Mouse (Mus musculus) cortical plate, adult 2 months (tissue): Measurements from ENCODE around the gene Fbxw10. TPM values are rescaled to one million over a fixed set of nuclear protein-coding genes. Genes with fewer than 3 reads are reported as not detected.

ENCODE experiments used
- H3K27ac ChIP-seq: fragments of 200-500 bp; 2 replicates; pipeline ENCODE4 v1.5.1; 2012; ENCODE audit warnings: low read length, control low read depth, inconsistent platforms; ENCODE audit not compliant: insufficient read depth
- H3K4me1 ChIP-seq: fragments of 200-500 bp; 2 replicates; pipeline ENCODE4 v1.6.1; 2011; ENCODE audit warnings: low read length; ENCODE audit not compliant: control insufficient read depth, insufficient read depth
- H3K4me3 ChIP-seq: fragments of 200-500 bp; 2 replicates; pipeline ENCODE4 v1.5.1; 2011; ENCODE audit warnings: mild to moderate bottlenecking, low read length, control low read depth; ENCODE audit not compliant: insufficient read depth
- CTCF ChIP-seq: fragments of 200-500 bp; IDR thresholded peaks from 2 replicates; pipeline ENCODE4 v1.5.1; 2011; ENCODE audit warnings: mild to moderate bottlenecking, control low read depth, low read length; ENCODE audit not compliant: insufficient read depth; ENCODE audit errors: extremely low read depth
- POLR2A ChIP-seq: fragments of 200-500 bp; IDR thresholded peaks from 2 replicates; pipeline ENCODE4 v1.6.1; 2011; ENCODE audit warnings: mild to moderate bottlenecking, low read length, control low read depth; ENCODE audit not compliant: insufficient read depth; ENCODE audit errors: extremely low read depth
- polyA plus RNA-seq: library from polyadenylated mRNA; depleted of rRNA; stranded (reverse); fragments of >200 nt; gene quantifications from 2 replicates; pipeline ENCODE4 v1.2.3, GENCODE M21; 2012

Fbxw10 gene
- polyA plus RNA-seq, 1 experiment = 0.58 TPM

GRCm38 (mm10) chr11:62869715-62870371, 23.0 kb downstream of the Fbxw10 start:
- Histone ChIP-seq H3K4me1 (no peaks in the 10 kb centered on the region), H3K4me3 (no peak overlapping the region), H3K27ac (no peak overlapping the region)
- TF ChIP-seq POLR2A = no peak
- no peak for TF ChIP-seq CTCF

- Histone ChIP-seq H3K27ac (no peak overlapping the region), H3K4me1 (no peaks in the 10 kb centered on the region), H3K4me3 (no peak overlapping the region)
- TF ChIP-seq CTCF (no peak), POLR2A (no peak)
Observed at GRCm38 (mm10) chr11:62873479-62873878, 26.6 kb downstream of the Fbxw10 start.

- no peak overlapping the region for H3K4me3 ChIP-seq
- TF ChIP-seq CTCF (no peak), POLR2A (no peak)
- H3K4me1 ChIP-seq = no peaks in the 10 kb centered on the region
- H3K27ac ChIP-seq = no peak overlapping the region
Observed at GRCm38 (mm10) chr11:62875696-62876095, 28.8 kb downstream of the Fbxw10 start.

GRCm38 (mm10) chr11:62876445-62876844, 29.6 kb downstream of the Fbxw10 start:
- TF ChIP-seq CTCF (no peak), POLR2A (no peak)
- no peaks in the 10 kb centered on the region for H3K4me1 ChIP-seq
- H3K27ac ChIP-seq = no peak overlapping the region
- H3K4me3 ChIP-seq = no peak overlapping the region

GRCm38 (mm10) chr11:62877391-62877790, 30.5 kb downstream of the Fbxw10 start:
- no peak overlapping the region for H3K4me3 ChIP-seq

GRCm38 (mm10) chr11:62878728-62879127, 31.9 kb downstream of the Fbxw10 start:
- TF ChIP-seq POLR2A (no peak), CTCF (no peak)
- H3K4me1 ChIP-seq = 0 out of 2 replicates have a peak, but pooled peaks cover 2% of the 10 kb centered on the region
- no peak overlapping the region for H3K27ac ChIP-seq
- H3K4me3 ChIP-seq = peak overlapping the region; percentile 97

More at GRCm38 (mm10) chr11:62877391-62877790, 30.5 kb downstream of the Fbxw10 start:
- H3K27ac ChIP-seq = no peak overlapping the region
- TF ChIP-seq CTCF = no peak
- TF ChIP-seq POLR2A = no peak
- no peaks in the 10 kb centered on the region for H3K4me1 ChIP-seq

GRCm38 (mm10) chr11:62879220-62880048, 32.6 kb downstream of the Fbxw10 start, which contains the start of gene Tvp23b:
Tvp23b (plus strand) TSS chr11:62879455.
- Histone ChIP-seq H3K4me3 (peak within 1 kb of the TSS; percentile 97), H3K4me1 (0 out of 2 replicates have a peak, but pooled peaks cover 2% of the 10 kb centered on the region), H3K27ac (peak within 1 kb of the TSS; percentile 96)
- no peak for TF ChIP-seq CTCF
- peak; percentile 75; the same call in 1 of the 2 replicates for TF ChIP-seq POLR2A

GRCm38 (mm10) chr11:62883407-62883806, 36.5 kb downstream of the Fbxw10 start:
- Histone ChIP-seq H3K4me3 (no peak overlapping the region), H3K27ac (no peak overlapping the region), H3K4me1 (0 out of 2 replicates have a peak, but pooled peaks cover 2% of the 10 kb centered on the region)
- TF ChIP-seq CTCF = no peak
- no peak for TF ChIP-seq POLR2A

GRCm38 (mm10) chr11:62885323-62885722, 38.5 kb downstream of the Fbxw10 start:
- H3K27ac ChIP-seq = no peak overlapping the region
- H3K4me1 ChIP-seq = 0 out of 2 replicates have a peak, but pooled peaks cover 2% of the 10 kb centered on the region
- H3K4me3 ChIP-seq = no peak overlapping the region
- TF ChIP-seq POLR2A (no peak), CTCF (no peak)
